Mouse (Mus musculus) heart, postnatal 14 days (tissue): Measurements from ENCODE around the gene Uqcrc1. TPM values are rescaled to one million over a fixed set of nuclear protein-coding genes. Genes with fewer than 3 reads are reported as not detected.

Experiments used
- DNase-seq, 2 experiments: peaks; one replicate each; pipeline ENCODE4 v3.0.0; 2021 to 2022
- intact Hi-C: fragments of 180-260 bp; cut with DNase I; formaldehyde crosslinking; loops from one replicate; pipeline ENCODE4 v1.15.1; 2025
- microRNA-seq, 2 experiments: library from miRNA; unstranded; fragments of <30 nt; microRNA quantifications; one replicate each; pipeline ENCODE4 v1.2.0; 2021 to 2022
- total RNA-seq, 2 experiments: library from RNA; stranded (reverse); gene quantifications; 2 replicates each; pipeline ENCODE4 v1.2.3; 2021

The Uqcrc1 gene
- total RNA-seq, 2 experiments from 2014 or later, result 2,254 to 2,272 TPM

DNA sequence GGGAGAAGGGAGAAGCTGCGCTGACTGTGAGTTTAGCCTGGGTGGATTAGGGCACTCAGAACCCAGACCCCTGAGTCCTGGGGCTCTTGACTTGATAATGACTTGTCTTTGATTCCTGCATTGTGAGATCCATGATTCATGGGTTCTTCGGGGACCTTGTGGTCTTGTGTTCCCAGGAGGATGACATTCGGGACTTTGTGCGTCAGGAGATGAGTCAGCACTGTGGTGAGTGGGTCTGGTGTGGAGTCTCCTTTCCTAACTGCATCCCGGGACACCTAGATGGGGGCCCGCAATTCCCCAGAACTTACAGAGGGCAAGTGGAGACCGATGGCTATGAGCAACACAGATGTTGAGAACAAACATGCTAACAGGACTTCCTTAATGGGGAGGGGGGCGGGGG is 46.1 kb downstream of the Uqcrc1 start:
- intact Hi-C loops, result no loop called here
- no peak for DNase-seq

DNA sequence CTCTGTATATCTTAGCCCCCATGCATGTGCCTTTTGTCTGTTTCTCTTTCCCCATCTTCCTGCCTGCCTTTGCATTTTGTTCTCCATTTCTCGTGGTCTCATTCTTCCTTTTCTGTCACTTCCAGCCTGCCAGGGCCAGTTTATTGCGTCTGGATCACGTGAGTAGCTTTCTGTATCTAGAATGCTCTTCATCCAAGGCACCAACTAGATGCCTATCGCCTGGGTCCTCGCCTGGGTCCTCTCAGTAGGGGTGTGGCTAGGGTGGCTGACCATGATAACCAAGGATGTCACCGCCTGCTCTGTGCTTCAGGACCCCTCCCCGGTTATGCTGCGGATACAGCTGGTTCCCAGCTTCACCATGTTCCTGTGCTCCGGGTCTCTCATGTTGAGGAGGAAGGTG is 46.8 kb downstream of the Uqcrc1 start:
- no peak for DNase-seq
- intact Hi-C loops, result no loop called here

DNA sequence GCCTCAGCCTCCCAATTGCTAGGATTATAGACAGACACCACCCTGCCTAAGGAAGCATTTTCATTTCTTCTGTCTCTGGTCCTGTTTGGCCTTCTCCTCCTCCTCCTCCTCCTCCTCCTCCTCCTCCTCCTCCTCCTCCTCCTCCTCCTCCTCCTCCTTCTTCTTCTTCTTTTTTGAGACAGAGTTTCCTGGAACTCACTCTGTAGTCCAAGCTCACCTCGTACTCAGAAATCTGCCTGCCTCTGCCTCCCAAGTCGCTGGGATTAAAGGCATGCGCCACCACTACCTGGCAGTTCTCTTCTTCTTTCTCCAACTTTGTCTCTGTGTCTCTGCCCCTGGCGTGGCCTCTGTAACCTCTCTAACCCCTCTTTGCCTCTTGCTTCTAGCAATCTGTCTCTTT is 49.3 kb downstream of the Uqcrc1 start, which contains the start of gene Ucn2:
TSS of gene Ucn2 (plus strand) at position 301 of the 400 bp plus-strand sequence.
- intact Hi-C loops, result no loop called here
- no peak for DNase-seq

DNA sequence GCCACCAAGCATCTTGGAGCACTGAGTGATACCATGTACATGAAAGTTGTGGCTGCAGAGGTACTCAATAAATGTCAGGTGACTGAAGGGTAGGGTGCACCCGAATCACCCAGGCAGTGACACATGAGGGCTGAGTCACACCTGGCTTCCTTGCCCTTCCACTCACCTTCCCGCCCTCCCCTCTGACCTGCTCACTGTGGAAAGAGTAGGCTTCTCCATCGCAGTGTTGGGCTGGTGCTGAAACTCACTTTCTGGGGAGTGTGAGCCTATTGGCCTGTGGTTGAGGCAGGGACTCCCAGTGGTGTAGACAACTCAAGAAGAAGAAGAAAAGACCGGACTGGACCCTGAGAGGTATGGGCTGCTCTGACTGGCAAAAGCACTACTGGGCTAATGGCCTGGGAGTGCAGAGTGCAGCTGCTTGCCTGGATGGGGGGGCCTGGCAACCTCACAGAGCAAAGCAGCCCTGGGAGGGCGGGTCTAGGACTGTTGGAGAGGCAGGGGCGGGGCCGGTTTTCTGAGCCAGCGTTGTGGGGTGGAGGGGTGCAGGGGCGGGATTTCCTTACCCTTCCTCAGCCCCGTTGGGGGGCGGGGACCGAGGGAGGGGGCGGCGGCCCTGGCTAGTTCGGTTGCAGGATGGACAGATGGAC is 51.4 kb downstream of the Uqcrc1 start:
- peak; percentile 58 to 67 for DNase-seq

DNA sequence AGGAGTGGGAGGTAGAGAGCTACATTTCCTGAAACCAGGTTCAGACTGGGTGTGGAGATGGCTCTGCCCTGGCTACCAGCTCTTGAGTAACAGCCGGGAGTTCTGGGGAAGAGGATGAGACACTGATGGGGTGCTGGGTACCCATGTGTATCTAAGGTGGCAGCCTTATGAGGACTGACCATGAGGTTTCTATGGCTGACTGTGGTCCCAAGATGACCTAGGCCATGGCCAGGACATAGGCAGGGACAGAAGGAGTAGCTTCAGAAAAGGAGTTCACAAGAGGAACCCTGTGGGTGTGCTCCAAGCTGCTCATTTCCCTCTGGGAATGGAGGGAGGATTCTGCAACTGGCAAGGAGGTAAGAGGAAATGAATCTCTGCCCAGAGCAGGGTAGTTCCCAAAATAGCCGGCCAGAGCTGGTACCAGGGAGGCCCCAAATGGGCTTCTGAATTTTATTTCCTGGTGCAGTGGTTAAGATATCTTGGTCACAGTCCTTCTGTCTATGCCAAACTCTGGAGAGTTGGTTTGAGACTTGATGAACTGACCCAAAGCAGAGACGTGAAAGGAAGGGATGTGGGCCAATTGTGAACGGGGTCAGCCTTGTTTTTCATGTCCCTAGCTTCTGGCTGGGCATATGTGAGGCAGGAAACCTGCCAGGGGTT is 53.5 kb downstream of the Uqcrc1 start:
- DNase-seq, result peak; percentile 23 to 51
- intact Hi-C loops, result loop anchor here (5.0 kb wide), 1 partner anchor 53 kb away; the partner anchor contains the start of gene Uqcrc1

More for the DNA sequence above, 51.4 kb downstream of the Uqcrc1 start:
- intact Hi-C loops, result no loop called here

DNA sequence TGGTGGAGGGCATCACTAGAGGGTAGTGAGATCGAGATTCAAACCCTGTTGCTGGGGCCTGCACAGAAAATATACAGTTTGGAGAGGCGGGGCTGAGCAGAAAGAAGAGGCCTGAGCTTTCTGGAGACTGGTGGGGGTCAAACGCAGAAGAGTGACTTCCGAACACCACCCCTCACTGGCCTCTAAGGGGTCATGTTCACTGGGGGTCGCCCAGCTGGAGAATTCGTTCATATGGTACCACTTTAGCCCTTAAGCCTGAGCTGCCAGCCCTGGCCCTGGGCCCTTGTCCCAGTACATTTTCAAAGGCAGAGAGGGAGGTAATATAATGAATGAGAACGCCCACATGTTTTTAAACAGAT is 54.0 kb downstream of the Uqcrc1 start:
- DNase-seq, result peak in 1 of 2 experiments; percentile 13
- intact Hi-C loops, result loop anchor here (5.0 kb wide), 1 partner anchor 53 kb away; the partner anchor contains the start of gene Uqcrc1

DNA sequence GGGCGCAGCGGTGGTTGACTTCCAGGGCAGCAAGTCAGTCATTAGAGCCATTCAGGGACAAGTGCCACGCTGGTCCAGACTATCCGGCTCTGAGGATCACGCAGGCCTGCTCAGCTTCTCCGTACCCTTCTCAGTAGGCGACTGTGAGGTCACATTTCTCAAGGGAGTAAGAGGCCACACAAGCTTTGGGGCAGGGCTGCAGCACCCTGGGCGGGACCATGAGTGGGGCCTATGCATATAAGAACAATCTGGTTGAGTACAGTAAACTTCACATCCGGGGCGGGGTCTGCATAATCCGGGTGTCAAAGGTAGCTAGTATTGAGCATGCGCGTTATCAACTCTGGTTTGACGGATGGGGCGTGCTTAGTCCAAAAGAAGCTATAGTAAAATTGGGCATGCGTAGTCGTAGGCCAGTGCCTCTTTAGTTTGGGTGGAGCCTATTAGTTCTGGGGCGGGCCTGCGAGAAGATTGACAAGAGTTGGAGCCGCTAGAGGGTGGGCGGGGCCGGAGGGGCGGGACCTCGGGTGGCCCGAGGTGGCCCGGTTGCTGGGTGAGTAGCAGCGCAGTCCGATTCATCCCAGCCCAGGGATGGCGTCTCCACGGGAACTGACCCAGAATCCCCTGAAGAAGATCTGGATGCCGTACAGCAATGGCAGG is 55.1 kb downstream of the Uqcrc1 start, which contains the start of gene Pfkfb4:
TSS of gene Pfkfb4 (plus strand) at position 351 of the 657 bp plus-strand sequence.
- intact Hi-C loops, result loop anchor here (5.0 kb wide), 1 partner anchor 54 kb away; the partner anchor contains the start of gene Uqcrc1
- DNase-seq, result peak; percentile 89 to 93

DNA sequence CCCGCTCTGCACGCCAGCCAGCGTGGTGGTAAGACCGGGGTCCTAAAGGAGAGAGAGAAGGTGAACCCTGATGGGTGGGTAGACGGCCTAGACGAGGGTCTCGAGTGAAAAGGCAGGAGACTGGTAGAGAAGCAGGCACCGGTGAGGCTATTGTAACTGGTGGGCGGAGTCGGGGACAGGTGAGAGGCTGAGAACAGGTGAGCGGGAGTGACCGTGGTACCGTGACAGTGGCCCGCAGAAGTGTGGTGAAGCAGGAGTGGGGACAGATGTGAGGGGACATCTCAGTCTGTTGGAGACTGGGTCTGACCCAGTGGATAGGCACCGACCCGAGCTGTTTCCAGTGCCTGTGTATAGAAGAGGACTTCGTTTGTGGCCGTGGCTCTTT is 55.6 kb downstream of the Uqcrc1 start:
- no peak for DNase-seq
- intact Hi-C loops, result loop anchor here (5.0 kb wide), 1 partner anchor 55 kb away; the partner anchor contains the start of gene Uqcrc1

DNA sequence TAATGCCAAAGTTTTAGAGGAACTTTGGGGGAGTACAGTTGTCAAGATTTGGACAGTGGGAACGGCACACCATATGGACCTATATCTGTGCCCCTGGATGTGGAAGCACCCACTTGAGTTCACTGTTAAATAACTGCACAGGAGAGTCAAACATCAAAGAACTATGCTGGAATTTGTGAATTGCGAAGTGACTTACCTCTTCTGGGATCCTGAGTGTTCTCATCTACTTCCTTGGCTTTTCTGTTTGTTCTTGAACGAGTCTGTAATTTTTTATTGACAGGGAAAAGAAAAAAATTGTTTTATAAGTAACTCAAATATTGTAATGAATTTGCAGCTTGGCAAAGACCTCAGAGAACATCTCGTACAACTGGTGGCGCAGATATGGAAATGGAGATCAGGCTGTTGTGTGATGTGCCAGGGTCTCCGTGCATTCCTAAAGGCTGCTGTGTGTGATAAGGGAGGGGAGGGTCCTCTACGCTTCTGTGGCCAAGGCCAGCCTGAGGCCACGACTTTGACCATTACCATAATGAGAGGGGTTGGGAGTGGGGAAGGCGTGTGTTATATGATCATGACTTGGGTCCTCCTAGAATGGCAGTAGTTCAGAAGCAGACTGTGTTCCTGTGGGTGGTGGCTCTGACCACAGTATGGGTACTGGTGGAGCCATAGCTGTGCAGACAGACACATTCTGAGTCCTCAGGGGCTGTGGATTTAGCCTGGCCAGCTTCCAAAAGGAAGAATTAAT is 56.4 kb downstream of the Uqcrc1 start:
- no peak for DNase-seq
- intact Hi-C loops, result loop anchor here (5.0 kb wide), 1 partner anchor 55 kb away; the partner anchor contains the start of gene Uqcrc1

DNA sequence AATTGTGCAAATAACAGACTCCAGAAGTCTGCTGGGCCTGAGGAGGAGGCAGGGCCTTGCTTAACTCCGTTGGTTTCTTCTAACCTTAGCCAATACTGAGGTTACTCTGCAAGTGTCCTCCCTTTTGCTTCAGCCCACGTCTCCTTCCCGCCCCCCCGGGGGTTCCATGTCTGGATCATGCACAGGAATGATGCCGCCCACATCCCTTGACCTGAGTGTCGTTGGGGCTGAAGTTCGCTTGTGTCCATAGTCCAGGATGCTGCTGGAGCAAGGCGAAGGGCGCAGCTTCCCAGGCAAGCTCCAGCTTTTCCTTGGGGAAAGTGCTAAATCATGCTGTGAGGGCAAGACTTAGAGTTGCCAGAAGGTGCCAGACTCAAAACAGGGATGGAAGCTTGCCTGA is 60.0 kb downstream of the Uqcrc1 start:
- intact Hi-C loops, result no loop called here
- DNase-seq, result no peak

DNA sequence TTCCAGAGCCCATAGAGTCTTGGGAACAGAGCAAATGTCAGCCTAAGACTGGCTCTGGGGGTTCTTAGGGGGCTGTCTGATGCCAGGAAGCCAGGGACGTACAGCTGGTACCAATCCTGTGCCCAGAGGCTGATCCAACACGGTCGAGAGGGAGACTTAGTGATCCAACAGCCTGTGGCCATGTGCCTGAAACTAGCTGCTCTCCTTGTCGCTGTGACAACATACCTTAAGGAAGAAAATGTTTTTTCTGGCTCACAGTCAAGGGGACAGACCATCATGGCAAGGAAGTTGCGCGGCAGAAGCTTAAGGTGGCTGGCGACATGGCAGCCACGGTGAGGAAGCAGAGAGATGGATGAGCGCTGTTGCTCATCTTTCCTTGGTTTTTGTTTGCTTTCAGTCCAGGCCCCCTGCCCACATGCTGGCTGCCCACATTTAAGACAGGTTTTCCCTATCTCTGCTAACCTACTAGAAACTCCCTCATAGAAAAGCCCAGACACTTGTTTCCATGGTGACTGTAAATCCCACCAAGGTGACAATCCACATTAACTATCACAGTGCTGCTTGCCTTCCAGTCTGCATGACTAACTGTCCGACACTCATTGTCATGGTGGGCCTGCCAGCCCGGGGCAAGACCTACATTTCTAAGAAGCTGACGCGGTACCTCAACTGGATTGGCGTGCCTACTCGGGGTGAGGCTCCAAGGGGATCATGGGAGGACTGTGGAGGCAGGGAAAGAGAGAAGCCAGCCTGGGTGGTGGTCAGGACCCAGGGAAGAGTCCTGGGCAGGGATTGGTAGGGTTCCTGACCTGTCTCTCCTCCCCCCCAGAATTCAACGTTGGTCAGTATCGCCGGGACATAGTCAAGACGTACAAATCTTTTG is 62.1 kb downstream of the Uqcrc1 start:
- intact Hi-C loops, result no loop called here
- no peak for DNase-seq

DNA sequence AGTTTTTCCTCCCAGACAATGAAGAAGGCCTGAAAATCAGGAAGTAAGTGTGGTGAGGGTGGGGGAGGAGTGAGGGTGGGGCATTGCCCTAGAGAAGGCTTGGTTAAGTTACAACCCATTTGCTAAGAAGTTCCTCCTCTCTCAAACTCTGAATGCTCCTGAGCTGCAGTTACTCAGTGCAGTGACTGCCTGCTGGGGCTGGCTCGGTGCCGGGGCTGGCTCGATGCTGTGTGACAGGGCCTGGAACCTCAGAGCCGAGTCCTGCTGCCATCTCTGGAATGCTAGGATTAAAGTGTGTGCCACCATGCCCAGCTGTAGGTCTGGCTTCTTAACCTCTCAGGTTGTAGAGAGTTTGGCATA is 62.7 kb downstream of the Uqcrc1 start:
- no peak for DNase-seq
- intact Hi-C loops, result no loop called here

Small RNAs within 50 kb of the gene (microRNA-seq; reads per million reads assigned to microRNA genes)
- gene Mir711, result 0 reads per million in 2 experiments

Other genes with a start within 250 kb of the Uqcrc1 start
- 10 to 100 TPM; 74.3 to 75.9 TPM for gene Prkar2a, start 247.3 kb upstream of the Uqcrc1 start, total RNA-seq
- gene Ip6k2, start 152.8 kb upstream of the Uqcrc1 start, total RNA-seq, result 10 to 100 TPM; 30.7 to 31.8 TPM
- 10 to 100 TPM in 1 of 2 experiments, 1 to 10 TPM in 1; 9.9 to 11.4 TPM for gene Nckipsd, start 128.3 kb upstream of the Uqcrc1 start, total RNA-seq
- gene Celsr3, start 110.3 kb upstream of the Uqcrc1 start, total RNA-seq, result under 1 TPM; 0.12 TPM
- 10 to 100 TPM; 27.0 TPM for gene Slc26a6, start 83.3 kb upstream of the Uqcrc1 start, total RNA-seq
- gene Tmem89, start 22.0 kb upstream of the Uqcrc1 start, total RNA-seq, result under 1 TPM in 1 of 2 experiments, not detected in 1; 0.41 TPM
- gene Col7a1, start 17.0 kb downstream of the Uqcrc1 start, total RNA-seq, result 1 to 10 TPM in 1 of 2 experiments, under 1 TPM in 1; 0.33 to 1.1 TPM
- under 1 TPM in 1 of 2 experiments, not detected in 1; 0.20 TPM for gene Ucn2, start 49.4 kb downstream of the Uqcrc1 start, total RNA-seq
- gene Pfkfb4, start 55.1 kb downstream of the Uqcrc1 start, total RNA-seq, result 1 to 10 TPM; 1.9 to 3.2 TPM
- gene Shisa5, start 101.9 kb downstream of the Uqcrc1 start, total RNA-seq, result 10 to 100 TPM; 49.5 to 50.0 TPM
- 10 to 100 TPM; 10.4 to 10.6 TPM for gene Trex1, start 123.1 kb downstream of the Uqcrc1 start, total RNA-seq
- 10 to 100 TPM in 1 of 2 experiments, 1 to 10 TPM in 1; 8.4 to 10.3 TPM for gene Atrip, start 137.5 kb downstream of the Uqcrc1 start, total RNA-seq
- 10 to 100 TPM; 10.4 to 11.1 TPM for gene Ccdc51, start 145.9 kb downstream of the Uqcrc1 start, total RNA-seq
- 100 to 1,000 TPM; 220 to 279 TPM for gene Tma7, start 146.0 kb downstream of the Uqcrc1 start, total RNA-seq
- 10 to 100 TPM; 16.3 to 20.0 TPM for gene Plxnb1, start 158.8 kb downstream of the Uqcrc1 start, total RNA-seq
- not detected for gene Fbxw21, start 225.4 kb downstream of the Uqcrc1 start, total RNA-seq